Comparison of ENCODE assay signal across 14 mouse cellular contexts in the genomic region with DNA sequence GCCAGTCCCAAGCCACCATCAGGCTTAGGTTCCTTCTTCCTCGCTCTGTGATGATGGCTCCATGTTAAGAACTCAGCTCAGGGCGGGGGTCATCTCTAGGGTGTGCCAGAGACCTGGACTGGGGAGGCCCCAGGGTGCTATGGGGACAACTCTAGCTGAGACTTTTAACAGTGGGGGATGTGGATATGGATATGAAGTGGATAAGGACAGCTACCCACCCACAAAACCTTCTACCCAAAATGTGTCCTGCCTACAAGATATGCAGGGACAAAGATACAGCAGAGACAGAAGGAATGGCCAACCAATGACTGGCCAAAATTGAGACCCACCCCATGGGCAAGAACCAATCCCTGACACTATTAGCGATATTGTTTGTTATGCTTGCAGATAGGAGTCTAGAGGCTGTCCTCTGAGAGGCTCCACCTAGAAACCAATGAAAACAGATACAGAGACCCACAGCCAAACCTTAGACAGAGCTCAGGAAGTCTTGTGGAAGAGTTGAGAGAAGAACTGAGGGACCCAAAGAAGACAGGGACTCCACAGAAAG.
"Had no signal": no experiment of that assay in that cellular context is flagged by ENCODE, and none has a peak within 500 bp of the region (broad histone marks: within the 10 kb centered on the region; RNA-seq: fewer than 3 reads in every experiment).

No protein-coding gene starts in this region.

- H3K27me3 ChIP-seq: kidney, embryonic 15.5 days; limb, embryonic 12.5 days; lung, embryonic 15.5 days; neural tube, embryonic 13.5 days had no signal

- H3K9ac ChIP-seq: kidney, embryonic 15.5 days; limb, embryonic 12.5 days; lung, embryonic 15.5 days; neural tube, embryonic 13.5 days had no signal

- DNase-seq: kidney, adult 2 months; kidney, postnatal 25 days; layer of hippocampus, adult 9-11 months; layer of hippocampus, postnatal 36 days; right cerebral cortex, postnatal 14 days; thymus, adult 18-20 months; thymus, postnatal 14 days had no signal

- H3K27ac ChIP-seq: kidney, embryonic 15.5 days; limb, embryonic 12.5 days; lung, embryonic 15.5 days; midbrain, embryonic 10.5 days; neural tube, embryonic 13.5 days had no signal

- H3K9me3 ChIP-seq: kidney, embryonic 15.5 days; limb, embryonic 12.5 days; lung, embryonic 15.5 days; midbrain, embryonic 10.5 days; neural tube, embryonic 13.5 days had no signal

- H3K4me1 ChIP-seq: kidney, embryonic 15.5 days; limb, embryonic 12.5 days; lung, embryonic 15.5 days; neural tube, embryonic 13.5 days had no signal

- H3K36me3 ChIP-seq: kidney, embryonic 15.5 days; limb, embryonic 12.5 days; lung, embryonic 15.5 days; neural tube, embryonic 13.5 days had no signal

- H3K4me3 ChIP-seq: kidney, embryonic 15.5 days; limb, embryonic 12.5 days; lung, embryonic 15.5 days; midbrain, embryonic 10.5 days; neural tube, embryonic 13.5 days had no signal

- ATAC-seq: intestine, embryonic 16.5 days; midbrain, embryonic 16.5 days had no signal

- H3K4me2 ChIP-seq: kidney, embryonic 15.5 days; limb, embryonic 12.5 days; lung, embryonic 15.5 days; neural tube, embryonic 13.5 days had no signal
